Comparison of ENCODE assay signal across 27 mouse cellular contexts in the genomic region with DNA sequence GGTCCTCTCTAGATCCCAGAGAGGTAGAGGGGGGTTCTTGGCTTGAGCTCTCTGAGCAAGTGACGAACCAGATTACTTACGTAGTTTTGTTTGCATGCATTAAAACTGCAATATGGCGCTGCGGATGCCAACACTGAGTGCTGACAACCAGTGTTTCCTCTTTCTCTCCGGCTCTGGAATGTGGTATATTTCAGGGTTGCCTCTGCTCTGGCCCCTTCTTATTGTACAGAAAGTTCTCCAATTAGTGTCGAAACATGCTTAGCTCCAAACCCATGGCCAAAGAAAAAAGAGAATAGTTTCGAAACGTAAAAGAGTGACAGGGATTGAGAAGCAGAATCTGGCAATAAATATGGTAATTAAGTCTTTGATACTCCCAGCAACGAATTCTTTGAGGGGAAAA.
DNase-seq lines count a peak whose midpoint lies in the region; ATAC-seq lines count a peak whose summit lies in the region.
"Had no signal": no experiment of that assay in that cellular context is flagged by ENCODE, and none has a peak within 500 bp of the region (broad histone marks: within the 10 kb centered on the region; RNA-seq: fewer than 3 reads in every experiment).

No protein-coding gene starts in this region.

- H3K27me3 ChIP-seq in kidney, embryonic 15.5 days, result no peaks in the 10 kb centered on the region
- no peaks in the 10 kb centered on the region for H3K27me3 ChIP-seq in forebrain, embryonic 11.5 days (ENCODE audit: control insufficient read depth, insufficient read depth, low read length)
- H3K27me3 ChIP-seq in forebrain, embryonic 16.5 days (replicated peaks; ENCODE audit: control insufficient read depth, insufficient read depth, low read length), result no peaks in the 10 kb centered on the region
- H3K27me3 ChIP-seq: embryonic facial prominence, embryonic 13.5 days; hindbrain, embryonic 13.5 days; midbrain, embryonic 15.5 days had no signal

- H3K36me3 ChIP-seq in kidney, embryonic 15.5 days, result no peaks in the 10 kb centered on the region
- H3K36me3 ChIP-seq in forebrain, embryonic 11.5 days (ENCODE audit: control insufficient read depth, insufficient read depth, low read length), result no peaks in the 10 kb centered on the region
- no peaks in the 10 kb centered on the region for H3K36me3 ChIP-seq in forebrain, embryonic 16.5 days (ENCODE audit: control insufficient read depth, insufficient read depth)
- H3K36me3 ChIP-seq: embryonic facial prominence, embryonic 13.5 days; hindbrain, embryonic 13.5 days; midbrain, embryonic 10.5 days; midbrain, embryonic 15.5 days had no signal

- ATAC-seq in kidney, embryonic 15.5 days (replicated peaks; ENCODE audit: low FRiP score), result no peak
- ATAC-seq in forebrain, embryonic 11.5 days (replicated peaks; ENCODE audit: low FRiP score), result peak; percentile 81
- peak; percentile 73 for ATAC-seq in forebrain, embryonic 16.5 days
- ATAC-seq: intestine, embryonic 16.5 days; midbrain, embryonic 15.5 days had no signal

- H3K4me3 ChIP-seq in kidney, embryonic 15.5 days (replicated peaks), result no peak overlapping the region
- H3K4me3 ChIP-seq in forebrain, embryonic 11.5 days (ENCODE audit: low read depth, low read length), result no peak overlapping the region
- H3K4me3 ChIP-seq in forebrain, embryonic 16.5 days (replicated peaks; ENCODE audit: low read length), result no peak overlapping the region
- H3K4me3 ChIP-seq: embryonic facial prominence, embryonic 13.5 days; hindbrain, embryonic 13.5 days; midbrain, embryonic 10.5 days; midbrain, embryonic 15.5 days had no signal

- WGBS in kidney, embryonic 15.5 days, result 55% methylated on average over 9 of the region's 9 CpGs
- WGBS in forebrain, embryonic 11.5 days, result 39% methylated on average over 9 of the region's 9 CpGs
- WGBS in forebrain, embryonic 16.5 days, result 8% methylated on average over 9 of the region's 9 CpGs

- DNase-seq in kidney, adult 9 months, result no peak
- DNase-seq in Muller cell, postnatal 12 days (ENCODE audit: inconsistent ontology term), result peak; percentile 22
- no peak for DNase-seq in forebrain, embryonic 11.5 days (ENCODE audit: low spot score)
- DNase-seq in thymus, postnatal 36 days, result no peak
- DNase-seq in layer of hippocampus, adult 8-10 months (ENCODE audit: low spot score in 2 of 2), result no peak
- DNase-seq: adrenal gland, postnatal 14 days; cerebellum, adult 11-12 months; cerebellum, postnatal 10 days; gastrocnemius, postnatal 25 days; heart, adult 18-20 months; heart, postnatal 4 days; liver; lung, adult 2 months; lung, postnatal 14 days; right cerebral cortex, adult 18-20 months; thymus, adult 18-20 months; thymus, postnatal 25 days had no signal

- H3K4me2 ChIP-seq in kidney, embryonic 15.5 days, result peak overlapping the region; percentile 36
- H3K4me2 ChIP-seq in forebrain, embryonic 11.5 days (ENCODE audit: low read depth, low read length, severe bottlenecking), result no peak overlapping the region
- peak overlapping the region; percentile 20; the same call in 1 of the 2 replicates for H3K4me2 ChIP-seq in forebrain, embryonic 16.5 days (ENCODE audit: low read length)
- H3K4me2 ChIP-seq: embryonic facial prominence, embryonic 13.5 days; heart, embryonic 11.5 days; hindbrain, embryonic 13.5 days; midbrain, embryonic 15.5 days had no signal

- peak overlapping the region; percentile 54; the same call in 1 of the 2 replicates for H3K27ac ChIP-seq in kidney, embryonic 15.5 days
- H3K27ac ChIP-seq in forebrain, embryonic 11.5 days (ENCODE audit: low read depth, low read length), result no peak overlapping the region
- H3K27ac ChIP-seq in forebrain, embryonic 16.5 days (ENCODE audit: low read length), result no peak overlapping the region; the same call in 1 of the 2 replicates
- H3K27ac ChIP-seq: embryonic facial prominence, embryonic 13.5 days; hindbrain, embryonic 13.5 days; liver, embryonic 14.5 days; midbrain, embryonic 10.5 days; midbrain, embryonic 15.5 days; stomach, postnatal 0 days had no signal

- H3K9me3 ChIP-seq in kidney, embryonic 15.5 days (replicated peaks), result no peaks in the 10 kb centered on the region
- H3K9me3 ChIP-seq in forebrain, embryonic 11.5 days (ENCODE audit: control insufficient read depth, low read length), result no peaks in the 10 kb centered on the region
- H3K9me3 ChIP-seq in forebrain, embryonic 16.5 days (ENCODE audit: control insufficient read depth, low read length), result no peaks in the 10 kb centered on the region
- H3K9me3 ChIP-seq: embryonic facial prominence, embryonic 13.5 days; hindbrain, embryonic 13.5 days; midbrain, embryonic 10.5 days; midbrain, embryonic 15.5 days had no signal

- H3K4me1 ChIP-seq in kidney, embryonic 15.5 days, result peaks cover 9% of the 10 kb centered on the region
- H3K4me1 ChIP-seq in forebrain, embryonic 11.5 days (replicated peaks; ENCODE audit: control insufficient read depth, insufficient read depth, low read length), result 0 out of 2 replicates have a peak, but pooled peaks cover 3% of the 10 kb centered on the region
- peaks cover 9% of the 10 kb centered on the region for H3K4me1 ChIP-seq in forebrain, embryonic 16.5 days (replicated peaks; ENCODE audit: control insufficient read depth, insufficient read depth, low read length)
- H3K4me1 ChIP-seq: embryonic facial prominence, embryonic 13.5 days; hindbrain, embryonic 13.5 days; midbrain, embryonic 15.5 days had no signal

- no peak overlapping the region for H3K9ac ChIP-seq in kidney, embryonic 15.5 days
- H3K9ac ChIP-seq in forebrain, embryonic 11.5 days (ENCODE audit: low read length), result no peak overlapping the region
- no peak overlapping the region for H3K9ac ChIP-seq in forebrain, embryonic 16.5 days (replicated peaks; ENCODE audit: low read depth, low read length)
- H3K9ac ChIP-seq: embryonic facial prominence, embryonic 13.5 days; hindbrain, embryonic 13.5 days; liver, embryonic 14.5 days; midbrain, embryonic 15.5 days had no signal
